Mouse (Mus musculus) urinary bladder, adult 2 months (tissue): ENCODE data around the gene Zfp704. TPM values are rescaled to one million over a fixed set of nuclear protein-coding genes. Genes with fewer than 3 reads are reported as not detected.

Experiments used
- DNase-seq: peaks from one replicate; pipeline ENCODE4 v3.0.0; 2022; ENCODE audit warnings: low spot score
- polyA plus RNA-seq: library from polyadenylated mRNA; depleted of rRNA; stranded (reverse); fragments of >200 nt; gene quantifications from 2 replicates; pipeline ENCODE4 v1.2.3, GENCODE M21; 2012

Zfp704 gene
- polyA plus RNA-seq, 1 experiment: 8.5 TPM

- DNase-seq: no peak
Measured at GRCm38 (mm10) chr3:9518936-9519335, 90.9 kb downstream of the Zfp704 start.

DNA sequence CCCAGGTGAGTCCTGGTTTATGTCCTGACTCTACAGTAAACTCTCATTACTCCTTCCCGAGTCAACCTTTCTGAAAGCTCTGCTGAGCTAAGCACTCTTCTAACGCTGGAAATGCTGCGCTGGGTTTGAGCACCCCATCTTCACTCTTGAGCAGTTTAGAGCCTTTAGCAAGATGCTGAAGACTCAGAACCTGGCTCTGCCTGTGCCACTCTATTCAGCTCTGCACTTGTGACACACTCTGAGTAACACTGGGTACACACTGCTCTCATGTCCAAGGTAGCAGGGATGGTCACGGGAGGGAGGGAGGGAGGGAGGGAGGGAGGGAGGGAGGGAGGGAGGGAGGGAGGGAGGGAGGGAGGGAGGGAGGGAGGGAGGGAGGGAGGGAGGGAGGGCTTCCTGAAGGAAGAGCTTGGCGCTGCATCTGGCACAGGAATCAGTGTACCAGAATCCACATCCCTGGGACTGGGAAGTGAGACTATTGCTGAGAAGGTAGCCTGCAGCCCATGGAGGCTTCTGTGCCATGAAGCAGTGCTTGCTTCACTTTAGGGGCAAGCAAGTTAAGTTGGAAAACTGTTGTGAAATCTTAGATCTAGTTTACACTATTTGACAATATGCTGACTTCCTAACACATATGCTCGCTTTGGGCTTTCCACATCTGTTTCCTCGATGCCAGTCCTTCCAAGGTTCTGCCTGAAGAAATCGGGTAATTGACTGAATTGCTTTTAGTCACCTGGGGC is 93.6 kb downstream of the Zfp704 start:
- DNase-seq: no peak

GRCm38 (mm10) chr3:9515527-9515926 is 94.4 kb downstream of the Zfp704 start:
- no peak for DNase-seq

- no peak for DNase-seq
Measured at GRCm38 (mm10) chr3:9513703-9514110, 96.2 kb downstream of the Zfp704 start.

GRCm38 (mm10) chr3:9512199-9512598 is 97.7 kb downstream of the Zfp704 start:
- DNase-seq: no peak

- DNase-seq: no peak
Measured at GRCm38 (mm10) chr3:9505692-9506211, 104.1 kb downstream of the Zfp704 start.

DNA sequence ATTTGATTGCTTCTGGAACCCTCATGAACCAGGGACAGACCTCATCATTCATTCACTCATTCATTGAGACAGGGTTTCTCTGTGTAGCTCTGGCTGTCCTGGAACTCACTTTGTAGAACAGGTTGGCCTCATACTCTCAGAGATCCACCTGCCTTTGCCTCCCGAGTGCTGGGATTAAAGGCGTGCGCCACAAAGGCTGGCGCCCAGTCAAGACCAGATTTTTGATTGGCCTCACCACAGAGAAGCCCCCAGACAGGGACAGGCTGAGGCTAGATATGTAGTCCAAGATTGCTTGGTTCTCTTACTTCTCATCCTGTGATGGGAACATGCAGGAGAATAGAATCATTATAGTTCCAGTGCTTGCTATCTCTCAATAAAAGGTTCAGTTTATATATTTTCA is 105.5 kb downstream of the Zfp704 start:
- no peak for DNase-seq

DNA sequence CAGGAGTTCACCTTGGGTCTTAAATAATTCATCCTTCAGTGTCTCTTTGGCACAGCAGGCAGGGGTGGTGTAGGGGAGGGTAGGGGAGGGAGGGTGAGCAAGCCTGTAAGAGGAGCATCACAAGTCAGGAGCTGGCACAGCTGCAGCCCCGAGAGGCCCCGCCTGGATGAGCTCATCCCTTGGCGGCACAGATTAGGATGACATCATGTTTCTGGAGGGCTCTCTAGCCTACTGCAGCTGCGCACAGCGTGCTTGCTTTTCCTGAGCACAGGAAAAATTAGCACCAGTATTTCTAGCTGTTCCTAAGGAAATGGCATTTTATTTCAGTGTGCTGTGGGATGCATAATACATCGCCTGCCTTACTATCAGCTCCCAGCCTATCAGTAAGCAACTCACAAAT is 109.2 kb downstream of the Zfp704 start:
- DNase-seq: no peak

DNA sequence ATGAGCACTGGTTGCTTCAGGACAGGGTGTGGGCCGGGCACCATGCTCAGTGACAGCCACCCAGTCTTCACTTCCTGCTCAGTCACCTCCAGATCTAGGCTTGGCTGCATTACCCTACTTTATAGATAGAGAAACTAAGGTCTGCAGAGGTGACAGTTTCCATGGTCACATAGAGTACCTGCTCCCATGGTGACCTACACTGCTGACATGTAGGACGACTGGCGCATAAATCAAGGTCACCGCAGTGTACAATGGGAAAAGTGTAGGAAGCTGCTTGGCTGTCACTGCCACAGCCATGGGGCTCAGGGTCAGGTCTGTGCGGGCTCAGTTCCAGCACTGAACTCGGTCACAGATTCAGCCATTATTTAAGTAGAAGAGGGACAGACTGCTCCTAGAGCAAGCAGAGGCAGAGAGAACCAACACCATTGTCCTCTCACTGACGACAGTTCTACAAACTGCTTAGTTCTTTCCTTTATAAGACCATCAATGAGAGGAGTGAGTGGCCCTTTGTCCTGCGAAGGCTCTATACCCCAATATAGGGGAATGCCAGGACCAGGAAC is 109.8 kb downstream of the Zfp704 start:
- DNase-seq: no peak

DNA sequence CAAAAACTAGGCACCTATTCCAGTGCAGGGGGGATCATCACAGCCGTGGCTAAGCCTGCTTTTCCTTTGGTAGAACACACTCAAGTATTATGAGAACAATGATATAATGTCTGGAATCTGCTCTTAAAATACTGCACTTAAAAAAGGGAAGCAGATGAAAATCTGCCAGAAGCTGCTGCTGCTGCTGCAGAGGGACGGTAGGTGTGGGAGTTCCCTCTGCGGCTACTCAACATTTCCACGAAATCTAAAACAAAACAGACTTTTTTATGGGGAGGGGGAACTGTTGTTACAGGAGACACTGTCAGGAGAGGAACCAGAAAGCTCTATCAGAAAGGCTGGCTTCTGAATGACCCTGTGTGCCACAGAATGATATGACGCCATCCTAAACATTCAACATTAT is 110.4 kb downstream of the Zfp704 start:
- no peak for DNase-seq

- DNase-seq: no peak
Measured at GRCm38 (mm10) chr3:9497260-9497659, 112.6 kb downstream of the Zfp704 start.

- DNase-seq: no peak
Measured at GRCm38 (mm10) chr3:9491766-9492283, 118.1 kb downstream of the Zfp704 start.

DNA sequence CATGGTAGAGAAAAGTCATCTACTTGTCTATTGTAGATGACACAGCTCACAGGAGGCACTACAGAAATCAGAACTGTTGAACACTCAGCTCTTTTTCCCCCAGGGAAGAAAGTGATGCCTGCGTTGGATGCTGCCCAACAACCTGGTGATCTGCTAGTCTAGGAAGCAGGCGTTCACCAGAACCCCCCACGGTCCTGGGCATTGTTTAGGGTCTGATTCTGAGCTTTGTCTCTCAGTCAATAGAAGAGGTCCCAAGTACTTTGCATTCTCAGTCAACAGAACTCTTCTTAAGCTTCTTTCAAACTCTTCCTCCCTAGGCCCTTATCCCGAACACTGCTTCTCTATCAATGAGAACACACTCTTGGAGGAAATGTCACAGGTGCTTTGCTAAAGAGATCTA is 122.2 kb downstream of the Zfp704 start:
- no peak for DNase-seq

GRCm38 (mm10) chr3:9485506-9485905 is 124.4 kb downstream of the Zfp704 start:
- DNase-seq: no peak

GRCm38 (mm10) chr3:9481956-9482355 is 127.9 kb downstream of the Zfp704 start:
- DNase-seq: no peak

- DNase-seq: no peak
Measured at GRCm38 (mm10) chr3:9481358-9481757, 128.5 kb downstream of the Zfp704 start.

DNA sequence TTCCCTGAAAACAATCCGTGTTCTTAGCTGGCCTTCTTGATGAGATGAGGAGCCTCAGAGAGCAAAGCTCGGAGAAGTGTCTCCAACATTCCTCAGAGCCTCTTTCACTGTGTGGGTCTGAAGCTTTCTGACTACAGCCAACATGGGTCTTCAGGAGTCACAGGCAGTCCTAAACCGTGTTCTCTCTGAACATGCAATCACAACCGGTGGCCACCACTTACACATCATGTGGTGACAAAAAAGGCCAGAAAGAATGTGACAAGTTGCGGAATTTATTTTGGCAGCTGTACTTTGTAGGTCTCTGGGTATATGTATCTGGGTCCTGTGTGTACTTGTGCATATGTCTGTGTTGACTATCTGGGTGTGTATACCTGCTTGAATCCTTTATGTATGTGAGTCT is 128.9 kb downstream of the Zfp704 start:
- DNase-seq: no peak

GRCm38 (mm10) chr3:9477386-9477785 is 132.5 kb downstream of the Zfp704 start:
- DNase-seq: no peak

DNA sequence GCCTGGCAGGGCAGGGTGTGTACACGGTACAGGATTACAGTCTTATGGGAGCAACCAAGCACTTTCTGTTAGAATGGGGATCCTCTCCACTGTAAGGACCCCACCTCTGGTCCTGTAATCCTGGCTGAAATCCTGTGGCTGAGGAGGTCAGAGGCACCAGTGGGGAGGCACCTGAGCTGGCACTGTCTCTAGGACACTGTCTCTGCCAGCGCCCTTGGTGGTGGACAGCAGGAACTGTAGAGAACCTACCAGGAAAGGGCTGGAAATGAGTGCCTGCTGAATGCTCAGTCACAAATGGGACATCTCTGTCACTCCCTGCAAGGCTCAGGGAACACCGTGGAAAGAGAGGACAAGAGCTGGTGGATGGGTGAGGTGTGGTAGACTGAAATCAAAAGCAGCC is 133.5 kb downstream of the Zfp704 start:
- DNase-seq: no peak

GRCm38 (mm10) chr3:9475501-9475900 is 134.4 kb downstream of the Zfp704 start:
- no peak for DNase-seq

DNA sequence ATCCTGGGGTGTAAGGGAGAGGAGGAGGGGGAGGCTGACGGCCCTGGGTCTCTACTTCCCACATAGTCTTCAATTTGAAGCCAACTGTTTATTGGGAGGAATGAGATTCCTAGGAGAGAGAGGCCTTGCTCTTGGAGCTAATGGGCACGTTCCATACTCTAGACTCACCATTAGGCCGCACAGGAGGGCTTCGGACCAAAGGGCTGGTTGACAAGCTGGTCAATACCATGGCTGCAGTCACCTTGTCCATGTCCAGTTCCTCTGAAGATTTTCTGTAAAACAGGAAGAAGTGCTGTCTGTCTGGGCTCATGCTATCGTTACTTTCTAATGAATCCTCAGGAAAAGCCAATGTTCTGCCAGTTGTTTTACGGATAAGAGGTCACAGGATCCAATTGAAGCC is 135.6 kb downstream of the Zfp704 start:
- no peak for DNase-seq

GRCm38 (mm10) chr3:9466287-9466686 is 143.6 kb downstream of the Zfp704 start:
- DNase-seq: no peak

DNA sequence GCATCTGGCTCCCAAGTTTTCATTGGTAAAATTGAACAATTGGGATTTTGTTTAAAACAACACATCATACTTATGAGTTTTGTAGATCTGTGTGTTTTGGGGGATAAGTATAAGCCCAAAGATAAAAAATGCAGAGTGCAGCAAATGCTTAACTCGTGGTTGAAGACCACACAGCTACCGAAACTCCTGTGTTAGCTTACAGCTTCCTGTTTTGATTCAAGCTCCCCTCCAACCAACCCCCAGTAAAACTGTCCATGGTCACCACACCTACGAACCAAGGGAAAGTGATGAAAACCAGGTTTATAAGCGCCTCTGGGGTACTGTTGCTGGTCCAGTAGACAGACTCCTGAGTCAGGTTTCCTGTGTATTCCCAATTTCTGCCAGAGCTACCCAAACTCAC is 144.2 kb downstream of the Zfp704 start:
- DNase-seq: no peak
